Mouse (Mus musculus) E14TG2a.4 (cell line): ENCODE data around the gene Arnt2.

Experiments
- CTCF ChIP-seq: conservative IDR thresholded peaks from 2 replicates; pipeline ENCODE4 v1.5.1; 2014; ENCODE audit warnings: low read length
- NANOG ChIP-seq: IDR thresholded peaks from 2 replicates; pipeline ENCODE4 v1.6.1; 2014; ENCODE audit warnings: borderline replicate concordance, low read length, mixed read lengths
- POU5F1 ChIP-seq: IDR thresholded peaks from 2 replicates; pipeline ENCODE4 v1.6.1; 2014; ENCODE audit warnings: low read length, borderline replicate concordance

- no peak for TF ChIP-seq CTCF
- TF ChIP-seq NANOG: no peak
- TF ChIP-seq POU5F1: no peak
Observed at GRCm38 (mm10) chr7:84286526-84287225, 123.3 kb downstream of the Arnt2 start.
